Mouse (Mus musculus) urinary bladder, postnatal 14 days (tissue): Measurements from ENCODE around the gene Kctd18.

Experiments
- DNase-seq: peaks from one replicate; pipeline ENCODE4 v3.0.0; 2021; ENCODE audit warnings: low spot score

The Kctd18 gene

DNA sequence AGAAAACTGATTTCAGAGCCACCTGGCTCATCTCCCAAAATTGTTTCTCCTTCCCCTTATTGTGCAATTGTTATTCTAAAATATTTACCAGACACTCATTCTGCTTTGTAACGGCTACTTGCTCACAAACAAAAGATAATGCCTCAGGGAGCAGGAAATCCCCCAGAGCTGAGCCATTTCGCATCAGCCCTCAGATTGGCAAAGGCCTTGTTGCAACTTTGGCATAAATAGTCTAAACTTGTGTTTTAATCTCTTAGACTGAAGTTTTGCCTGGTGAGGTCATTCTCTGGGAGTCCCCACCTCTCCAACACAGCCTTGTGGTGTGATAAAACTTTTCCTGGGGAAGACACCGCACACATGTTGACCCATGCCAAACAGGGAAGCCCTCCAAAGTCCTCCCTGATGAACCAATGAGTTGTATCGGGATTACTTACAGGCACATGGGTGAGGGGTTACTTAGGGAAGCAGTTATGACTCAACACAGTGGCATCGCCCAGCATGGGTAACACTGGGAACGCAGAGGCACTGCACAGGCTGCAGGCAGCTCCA is 29.6 kb downstream of the Kctd18 start:
- DNase-seq, result peak; percentile 6

DNA sequence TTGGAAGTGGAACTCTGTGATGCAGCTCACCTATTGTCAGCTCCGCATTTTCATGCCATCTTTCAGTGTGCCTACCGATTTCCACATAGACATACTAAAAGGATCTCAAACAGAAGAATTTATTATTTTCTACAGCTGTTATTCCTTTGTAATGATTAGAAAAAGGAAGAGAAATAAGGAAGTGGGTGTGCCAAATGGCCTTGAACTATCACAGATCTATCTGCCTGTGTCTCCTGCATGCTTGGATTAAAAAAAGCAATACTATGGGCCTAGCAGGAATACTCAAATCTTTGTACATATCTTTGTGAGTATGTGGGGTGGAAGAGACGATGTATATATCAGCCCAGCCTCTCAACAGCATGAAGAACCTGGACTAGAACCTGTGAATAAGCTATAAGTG is 41.9 kb downstream of the Kctd18 start:
- DNase-seq, result no peak

DNA sequence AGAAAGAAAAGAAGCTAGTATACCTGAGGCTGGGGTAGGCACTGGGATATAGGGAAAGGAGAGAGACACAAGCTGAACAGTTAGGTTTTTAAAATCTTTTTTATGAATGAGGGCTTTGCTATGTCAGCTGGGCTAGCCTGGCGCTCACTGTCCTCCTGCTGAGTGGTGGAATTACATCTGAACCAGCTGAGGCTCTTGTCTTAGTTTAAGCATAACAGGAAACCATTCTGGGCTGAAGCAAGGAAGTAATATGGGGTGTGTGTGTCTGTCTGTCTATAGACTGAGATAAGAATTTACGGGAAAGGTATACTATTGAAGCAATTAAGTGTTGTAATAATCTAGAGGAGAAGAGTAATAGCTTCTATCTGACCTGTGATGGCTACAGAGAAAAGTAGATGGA is 47.2 kb downstream of the Kctd18 start:
- no peak for DNase-seq

DNA sequence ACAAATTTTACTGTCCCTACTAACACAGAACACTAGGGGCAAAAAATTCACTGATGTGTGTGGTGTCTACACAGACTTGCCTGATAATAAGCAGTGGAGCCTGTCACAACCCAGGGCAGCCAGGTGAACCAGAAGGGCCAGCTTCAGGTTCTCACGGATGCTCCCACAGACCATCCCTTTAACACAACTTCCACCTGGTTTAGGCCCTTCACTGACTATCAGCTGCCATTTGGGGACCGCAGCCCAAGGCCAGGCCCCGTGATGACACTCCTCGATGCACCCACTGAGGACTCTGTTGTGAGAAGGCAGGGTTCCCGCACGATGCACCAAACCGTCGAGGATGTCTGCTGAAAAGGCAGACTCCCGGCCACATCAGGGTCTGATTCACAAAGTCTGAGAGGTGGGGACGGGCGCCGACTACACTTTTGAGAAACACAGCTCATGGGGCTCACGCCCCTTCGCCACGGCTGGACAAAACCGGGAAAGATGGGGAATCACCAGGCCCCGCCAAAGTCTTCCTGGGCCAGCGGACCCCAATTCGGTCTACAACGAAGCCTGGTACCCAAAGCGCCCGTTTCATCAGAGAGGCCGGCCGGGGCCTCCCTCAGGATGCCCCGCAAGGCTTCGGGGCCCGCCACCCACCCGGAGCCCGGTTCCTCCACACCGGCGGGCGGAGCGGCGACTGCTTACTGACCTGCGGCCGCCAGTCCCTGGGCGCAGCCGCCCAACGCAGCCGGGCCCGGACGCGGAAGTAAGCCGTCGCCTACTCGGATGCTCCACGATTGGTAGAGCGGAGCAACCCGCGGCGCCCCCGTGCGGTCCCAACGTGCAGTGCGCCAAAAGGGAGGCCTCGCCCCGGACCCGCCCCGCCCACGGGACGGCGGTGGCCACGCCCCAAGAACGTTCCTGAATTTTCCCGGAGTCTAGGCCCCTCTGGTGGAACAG is 49.2 kb downstream of the Kctd18 start:
- DNase-seq, result peak; percentile 98

DNA sequence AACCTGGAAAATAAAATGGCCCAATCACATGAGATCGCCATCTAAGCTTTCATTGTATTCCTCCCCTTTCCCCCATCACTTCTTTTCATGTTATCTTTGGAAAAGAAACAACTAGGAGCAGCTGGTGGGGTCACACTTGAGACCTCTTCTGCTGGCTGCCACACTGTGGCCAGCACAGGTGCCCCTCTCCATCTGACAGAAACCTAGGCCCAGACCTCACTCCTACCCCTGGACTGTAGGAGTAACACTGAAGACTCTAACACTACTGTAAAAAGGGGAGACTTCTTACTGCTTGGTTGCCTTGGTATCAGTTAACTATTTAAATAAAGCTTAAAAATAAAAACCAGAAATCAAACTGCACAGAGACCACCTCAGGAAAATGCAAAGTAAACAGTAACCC is 63.0 kb downstream of the Kctd18 start:
- no peak for DNase-seq

DNA sequence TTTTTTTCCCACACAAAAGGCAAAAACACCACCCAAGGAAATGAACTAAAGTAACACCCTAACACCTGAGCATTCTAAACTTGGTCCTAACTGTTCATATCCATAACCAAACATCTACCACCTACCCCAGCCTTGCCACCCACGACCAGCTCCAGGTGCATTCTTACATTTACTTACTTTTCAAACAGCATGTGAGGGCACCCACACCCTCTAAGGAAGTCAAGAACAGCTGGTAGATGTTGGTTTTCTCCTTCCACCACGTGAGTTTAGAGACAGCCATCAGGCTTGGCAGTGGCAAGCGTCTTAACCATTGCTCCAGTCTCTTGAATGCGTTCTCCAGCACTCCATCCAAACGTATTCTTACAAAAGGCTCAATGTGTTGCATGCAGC is 64.4 kb downstream of the Kctd18 start:
- no peak for DNase-seq

DNA sequence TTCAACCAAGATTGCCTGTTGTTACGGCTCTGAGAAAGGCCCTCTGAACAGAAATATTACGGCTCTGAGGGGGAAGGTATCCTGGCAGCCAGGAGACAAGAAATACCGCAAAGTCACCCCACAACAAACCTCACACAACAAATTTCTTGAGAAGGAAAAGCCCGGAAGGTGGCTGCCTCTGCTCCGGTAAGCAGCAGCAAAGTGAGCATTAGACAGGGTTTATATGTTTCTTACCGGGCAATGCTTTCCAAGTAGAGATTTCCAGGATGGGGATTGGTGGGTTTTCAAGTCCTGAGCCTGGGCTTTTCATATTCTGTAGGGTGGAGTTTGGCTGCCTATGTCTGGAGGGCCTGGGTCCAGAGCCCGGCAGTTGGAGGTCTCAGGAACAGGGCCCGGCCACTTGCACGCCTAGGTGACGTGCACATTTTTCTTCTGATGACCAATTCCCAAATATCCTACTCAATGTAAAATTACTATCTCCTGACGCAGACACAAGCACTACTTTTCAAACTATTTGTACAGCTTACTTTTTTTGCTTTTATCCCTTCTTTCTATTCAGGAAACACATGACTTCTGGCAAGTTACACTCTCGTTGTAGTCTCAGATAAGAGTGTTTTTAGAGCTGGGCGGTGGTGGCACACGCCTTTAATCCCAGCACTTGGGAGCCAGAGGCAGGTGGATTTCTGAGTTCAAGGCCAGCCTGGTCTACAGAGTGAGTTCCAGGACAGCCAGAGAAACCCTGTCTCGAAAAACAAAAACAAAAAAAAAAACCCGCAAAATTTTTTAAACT is 65.0 kb downstream of the Kctd18 start:
- DNase-seq, result no peak

DNA sequence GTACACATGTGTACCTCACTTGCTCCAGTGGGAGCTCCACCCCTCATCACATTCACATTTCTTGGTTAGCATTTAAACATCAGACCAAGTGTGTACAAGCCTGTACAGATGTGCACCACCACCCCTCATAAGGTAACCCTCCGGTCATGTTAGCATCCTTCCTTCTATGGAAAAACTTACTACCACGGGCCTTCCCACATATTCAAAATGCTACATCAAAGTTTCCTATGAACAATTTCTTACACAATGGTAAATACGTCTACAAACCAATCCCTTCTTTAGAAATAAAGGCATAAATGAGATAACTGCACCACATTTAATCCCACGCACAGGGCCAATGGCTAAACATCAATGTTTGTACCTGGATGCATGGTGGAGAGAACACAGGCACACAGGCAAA is 66.2 kb downstream of the Kctd18 start:
- no peak for DNase-seq

DNA sequence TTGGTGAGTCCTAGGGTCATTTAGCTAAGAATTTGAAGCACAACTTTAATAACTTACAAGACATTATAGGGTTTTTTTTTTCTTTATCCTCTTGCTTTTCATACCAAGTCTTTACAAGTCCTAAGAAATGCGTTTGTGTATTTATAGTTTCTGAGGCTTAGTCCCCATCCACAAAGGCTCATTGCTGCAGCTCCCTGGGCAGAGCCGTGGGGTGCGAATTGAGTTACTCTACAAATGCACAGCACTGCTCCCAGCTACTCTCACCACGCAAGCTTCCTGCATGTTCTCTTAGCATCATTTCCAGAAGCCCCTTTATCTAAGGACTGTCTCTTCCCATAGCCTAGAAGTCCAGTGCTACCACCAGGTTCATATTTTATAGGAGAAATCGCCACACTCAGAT is 69.0 kb downstream of the Kctd18 start:
- no peak for DNase-seq

DNA sequence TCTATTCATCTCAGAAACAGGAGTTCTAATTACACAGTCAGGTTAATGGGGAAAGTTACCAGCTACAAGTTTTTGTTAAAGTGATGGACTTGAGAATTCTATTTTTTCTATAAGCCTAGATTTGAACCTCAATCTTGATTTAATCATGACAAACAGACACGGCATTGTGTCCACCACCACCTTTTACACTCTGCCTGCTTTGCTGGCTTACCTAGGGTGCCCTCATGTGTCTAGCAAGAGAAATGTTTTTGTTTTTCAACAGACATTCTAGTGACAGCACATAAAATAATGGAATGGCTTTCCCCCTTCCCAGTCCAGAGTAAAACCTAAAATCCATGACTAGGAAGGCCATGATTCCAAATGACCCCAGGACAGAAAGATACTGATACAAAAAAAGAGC is 69.6 kb downstream of the Kctd18 start:
- no peak for DNase-seq

DNA sequence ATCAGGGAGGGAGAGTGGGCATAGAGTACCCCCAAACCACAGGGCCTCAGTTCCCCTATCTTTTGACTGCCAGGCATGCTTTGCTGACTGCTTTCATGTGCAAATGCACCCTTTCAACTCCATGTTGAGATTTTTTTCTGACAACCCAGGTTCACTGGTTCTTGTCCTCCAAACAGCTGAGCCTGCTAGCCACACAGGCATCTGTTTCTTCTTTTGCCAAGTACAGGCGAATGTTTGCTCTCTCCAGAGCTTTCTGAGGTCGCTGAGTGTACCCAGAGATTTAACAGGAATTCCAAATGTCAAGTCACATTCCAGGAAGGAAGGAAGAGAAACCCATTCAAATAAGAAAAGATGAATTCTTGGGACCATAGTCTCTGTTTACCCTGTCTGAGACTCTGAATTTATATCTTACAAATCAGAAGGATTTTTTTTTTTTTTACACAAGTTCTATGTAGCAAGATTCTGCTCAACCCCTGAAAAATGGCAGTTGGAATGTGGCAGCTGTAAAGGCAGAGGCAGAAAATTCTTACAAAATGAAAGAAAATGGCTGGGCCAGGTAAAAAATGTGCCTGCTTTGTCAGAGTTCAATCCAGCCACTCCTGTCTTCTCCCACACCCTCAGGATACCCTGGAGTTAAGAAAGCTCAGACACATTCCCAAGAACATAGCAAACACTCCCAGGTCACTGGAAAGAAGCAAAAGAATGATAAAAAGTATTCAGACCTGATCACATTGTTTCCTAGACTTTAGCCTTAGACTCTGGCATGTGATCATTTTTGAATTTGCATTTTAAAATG is 71.0 kb downstream of the Kctd18 start:
- DNase-seq, result no peak

DNA sequence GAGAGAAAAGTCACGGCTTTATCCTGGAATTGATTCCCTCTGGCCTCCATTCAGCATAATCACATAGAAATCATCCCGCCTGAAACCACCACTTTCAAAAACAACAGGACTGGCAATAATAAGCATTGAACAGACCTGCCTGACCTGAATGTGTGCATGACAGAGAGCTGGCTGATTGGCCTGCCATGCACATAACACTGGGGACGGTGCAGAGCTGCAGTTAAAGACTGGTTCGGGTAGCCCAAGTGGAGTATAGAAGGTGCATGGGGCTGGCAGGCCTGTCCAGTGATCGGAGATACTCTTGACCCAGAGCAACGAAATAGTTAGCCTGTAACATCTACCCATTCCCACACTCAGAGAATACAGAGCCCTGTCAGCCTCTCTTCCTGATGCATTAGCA is 76.5 kb downstream of the Kctd18 start:
- no peak for DNase-seq

DNA sequence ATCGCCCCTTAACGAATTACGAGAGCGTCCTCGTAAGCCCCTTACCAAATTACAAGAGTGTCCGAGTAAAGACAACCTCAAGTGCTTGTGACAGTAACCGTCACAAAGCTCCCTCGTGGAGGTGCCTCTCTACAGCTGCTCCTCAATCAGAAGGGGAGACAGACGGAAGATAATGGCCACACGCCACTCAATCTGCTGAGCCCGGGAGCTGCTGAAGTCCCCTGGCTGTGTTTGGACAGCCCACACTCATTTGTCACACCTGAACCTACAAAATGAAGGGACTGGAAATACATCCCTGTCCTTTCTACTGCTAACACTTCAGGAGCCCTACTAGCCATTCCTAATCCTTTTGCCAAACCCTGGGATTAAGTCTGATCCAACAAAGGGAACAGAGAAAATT is 77.0 kb downstream of the Kctd18 start:
- DNase-seq, result no peak

DNA sequence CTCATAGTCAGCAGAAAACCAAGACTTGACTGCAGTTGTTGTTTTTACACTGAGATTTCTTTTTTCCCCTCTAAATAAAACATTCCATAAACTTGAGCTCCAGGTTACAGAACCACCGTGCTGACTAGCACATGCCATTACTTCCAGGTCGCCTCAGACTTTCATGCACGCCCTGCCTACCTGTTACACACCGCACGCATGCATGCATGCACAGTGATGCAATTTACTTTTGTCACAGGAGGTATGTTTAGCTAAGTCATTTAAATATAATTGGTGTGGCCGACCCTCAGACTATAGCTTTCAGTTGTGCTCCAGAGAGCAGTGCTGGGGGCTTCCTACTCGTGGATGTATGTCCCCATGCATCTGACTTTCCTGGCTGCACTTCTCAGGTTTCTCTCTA is 77.7 kb downstream of the Kctd18 start:
- DNase-seq, result no peak

DNA sequence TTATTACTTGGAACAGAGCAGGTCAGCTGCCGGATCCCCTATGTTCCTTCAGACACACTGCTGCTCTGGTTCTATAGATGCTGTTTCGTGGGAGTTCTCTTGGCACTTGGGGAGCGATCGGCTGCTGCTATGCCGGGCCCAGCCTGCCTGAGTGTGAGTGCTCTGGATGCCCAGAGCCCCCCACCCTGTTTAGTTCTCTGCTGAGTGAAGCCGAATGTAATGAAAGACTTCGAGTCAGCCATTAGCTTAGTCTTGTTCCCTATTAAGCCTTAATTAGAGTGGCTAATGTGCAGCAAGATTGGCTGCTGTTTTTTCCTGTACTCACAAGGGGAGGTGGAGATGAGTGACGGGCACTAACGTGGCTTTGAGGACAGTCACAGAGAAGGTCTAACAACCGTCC is 78.1 kb downstream of the Kctd18 start:
- no peak for DNase-seq

DNA sequence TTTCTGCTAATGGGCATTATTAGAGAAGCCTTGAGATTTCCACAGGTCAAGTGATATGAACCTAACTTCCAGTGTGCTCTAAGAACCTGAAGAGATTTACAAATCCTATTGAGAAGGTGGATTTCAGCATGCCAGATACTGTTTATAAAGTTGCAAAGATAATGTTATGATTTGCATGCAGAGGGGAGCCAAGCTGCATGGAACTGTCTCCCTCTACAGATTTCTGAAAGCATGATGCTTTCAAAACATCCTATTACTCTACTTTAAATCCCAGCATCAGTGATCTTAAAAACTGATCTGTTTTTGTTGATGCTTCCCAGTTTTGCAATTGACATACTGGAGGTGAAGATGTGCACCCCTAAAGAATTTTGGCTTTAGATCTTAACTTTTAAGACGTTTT is 84.5 kb downstream of the Kctd18 start:
- no peak for DNase-seq

DNA sequence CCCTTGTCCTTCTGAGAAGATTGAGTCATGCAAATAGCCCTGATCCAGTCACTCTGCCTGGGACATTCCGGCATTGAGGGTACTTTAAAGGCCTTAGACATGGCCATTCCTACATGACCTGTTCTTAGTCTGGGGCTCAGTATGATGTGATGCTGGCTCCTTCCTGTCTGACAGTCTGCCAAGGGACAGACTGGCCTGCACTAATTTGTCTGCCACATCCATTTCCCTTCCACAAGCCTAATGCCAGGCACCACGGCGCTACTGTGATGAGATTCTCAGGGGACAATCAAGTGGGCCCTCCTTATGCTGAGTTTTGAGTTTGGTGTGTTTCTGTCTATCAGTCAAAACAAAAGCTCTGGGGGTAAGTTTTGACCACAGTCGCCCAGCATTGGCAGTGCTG is 100.2 kb downstream of the Kctd18 start:
- no peak for DNase-seq

DNA sequence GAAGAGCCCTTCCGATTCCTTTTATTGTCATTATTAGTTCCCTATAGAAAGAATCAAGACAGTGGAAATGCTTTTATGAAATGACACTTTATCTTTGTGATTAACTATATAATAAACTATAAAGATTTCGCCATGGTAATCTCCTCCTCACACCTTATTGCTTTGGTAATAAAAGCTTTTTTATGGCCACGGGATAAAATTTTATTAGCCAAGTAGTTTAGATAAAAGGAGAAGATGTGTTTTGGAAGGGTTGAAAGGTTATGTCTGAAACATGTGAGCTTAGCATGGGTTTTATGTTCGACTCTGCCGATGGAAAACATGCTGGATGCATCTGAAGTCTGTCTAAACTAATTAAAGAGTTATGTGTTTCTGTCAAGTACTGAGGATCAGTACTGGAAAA is 101.4 kb downstream of the Kctd18 start:
- DNase-seq, result no peak

DNA sequence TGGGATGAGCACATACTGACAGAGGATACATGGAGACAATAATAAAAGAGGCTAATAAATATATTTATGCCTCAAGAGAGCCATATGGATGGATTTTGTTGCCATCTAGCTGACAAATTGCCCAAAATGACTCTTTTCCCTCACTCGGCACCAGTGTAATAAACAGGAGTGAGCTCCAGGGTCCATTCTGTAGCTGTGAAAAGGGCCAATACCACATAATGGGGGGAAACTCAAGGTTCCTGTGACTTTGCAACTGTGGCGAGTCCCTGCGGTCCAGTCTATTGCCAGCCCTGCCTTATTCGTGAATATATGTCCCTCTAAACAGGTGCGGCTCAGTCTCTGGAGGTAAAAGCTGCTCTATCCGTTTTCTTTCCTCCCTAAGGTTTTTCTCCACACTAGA is 107.2 kb downstream of the Kctd18 start:
- DNase-seq, result no peak

DNA sequence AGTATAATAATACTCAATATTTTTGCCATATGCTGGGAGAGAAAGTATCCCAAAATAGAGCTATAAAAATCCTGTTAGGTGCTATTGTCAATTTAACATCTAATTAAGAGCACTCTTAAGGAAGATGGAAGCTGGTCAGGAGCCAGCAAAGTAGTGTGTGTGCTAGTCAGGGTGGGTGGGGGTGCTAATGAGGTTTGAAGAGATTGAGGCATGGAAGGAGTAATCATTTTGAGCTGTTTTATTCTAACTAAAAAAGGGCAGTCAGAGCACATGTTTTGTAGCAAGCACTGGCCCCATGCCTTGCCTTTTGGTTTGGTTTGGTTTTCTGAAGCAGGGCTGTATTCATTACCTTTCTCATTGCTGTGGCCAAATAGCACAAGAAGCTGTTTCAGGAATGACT is 112.4 kb downstream of the Kctd18 start:
- DNase-seq, result no peak

DNA sequence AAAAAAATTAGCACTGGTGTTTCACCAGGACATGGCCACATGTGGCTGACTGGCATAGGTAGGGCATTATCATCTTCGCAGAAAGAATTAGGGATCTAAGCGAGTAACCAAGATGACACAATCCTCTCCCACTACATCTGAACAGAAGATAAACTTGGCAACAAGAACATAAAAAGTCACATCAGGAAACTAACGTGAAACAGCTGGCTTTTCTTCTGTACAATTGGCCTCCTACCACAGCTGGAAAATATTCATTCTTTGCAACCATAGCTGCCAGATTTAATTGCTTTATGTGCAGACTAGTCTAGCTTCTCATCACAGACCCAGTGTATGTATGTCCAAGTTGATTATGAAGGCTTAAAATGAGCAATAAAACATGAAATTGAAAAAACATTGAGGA is 112.8 kb downstream of the Kctd18 start:
- DNase-seq, result no peak
